Mouse (Mus musculus): ENCODE measurements at regions not wholly inside any gene's neighbourhood (a gene's known extent, or its start where the extent isn't known, plus 50 kb on each side); places are given as distances from the start of the nearest gene placed in this dataset.

GRCm38 (mm10) chr19:55985518-55985917, 243.9 kb downstream of the Tcf7l2 start:
- no peak overlapping the region for H3K4me2 ChIP-seq (ENCODE audit: low read depth, low read length, severe bottlenecking)
- no peaks in the 10 kb centered on the region for H3K27me3 ChIP-seq (ENCODE audit: control insufficient read depth, insufficient read depth, low read length)
- no peak overlapping the region for H3K4me3 ChIP-seq (ENCODE audit: low read depth, low read length)
- no peak for ATAC-seq (replicated peaks; ENCODE audit: low FRiP score)
- H3K9ac ChIP-seq (ENCODE audit: low read length): no peak overlapping the region
- no peaks in the 10 kb centered on the region for H3K36me3 ChIP-seq (ENCODE audit: control insufficient read depth, insufficient read depth, low read length)
- no peak overlapping the region for H3K27ac ChIP-seq (ENCODE audit: low read depth, low read length)
- WGBS: 86% methylated on average over 4 of the region's 4 CpGs
- no peak for DNase-seq (ENCODE audit: low spot score)
- H3K4me1 ChIP-seq (replicated peaks; ENCODE audit: control insufficient read depth, insufficient read depth, low read length): no peaks in the 10 kb centered on the region
- H3K9me3 ChIP-seq (ENCODE audit: control insufficient read depth, low read length): no peaks in the 10 kb centered on the region

- no peak overlapping the region for H3K4me2 ChIP-seq (ENCODE audit: low read depth, low read length, severe bottlenecking)
- no peaks in the 10 kb centered on the region for H3K36me3 ChIP-seq (ENCODE audit: control insufficient read depth, insufficient read depth, low read length)
- no peaks in the 10 kb centered on the region for H3K9me3 ChIP-seq (ENCODE audit: control insufficient read depth, low read length)
- no peaks in the 10 kb centered on the region for H3K4me1 ChIP-seq (replicated peaks; ENCODE audit: control insufficient read depth, insufficient read depth, low read length)
- H3K4me3 ChIP-seq (ENCODE audit: low read depth, low read length): no peak overlapping the region
- H3K9ac ChIP-seq (ENCODE audit: low read length): no peak overlapping the region
- H3K27me3 ChIP-seq (ENCODE audit: control insufficient read depth, insufficient read depth, low read length): no peaks in the 10 kb centered on the region; the same call in 1 of the 2 replicates
- ATAC-seq (replicated peaks; ENCODE audit: low FRiP score): no peak
- WGBS: 70% methylated on average over 21 of the region's 21 CpGs
- no peak overlapping the region for H3K27ac ChIP-seq (ENCODE audit: low read depth, low read length)
- DNase-seq (ENCODE audit: low spot score): no peak
These were observed 250.4 kb downstream of the Tcf7l2 start for GRCm38 (mm10) chr19:55991791-55992726.

- no peaks in the 10 kb centered on the region for H3K9me3 ChIP-seq (ENCODE audit: control insufficient read depth, low read length)
- H3K4me1 ChIP-seq (replicated peaks; ENCODE audit: control insufficient read depth, insufficient read depth, low read length): no peaks in the 10 kb centered on the region
- no peak overlapping the region for H3K4me2 ChIP-seq (ENCODE audit: low read depth, low read length, severe bottlenecking)
- no peak overlapping the region for H3K4me3 ChIP-seq (ENCODE audit: low read depth, low read length)
- 82% methylated on average over 5 of the region's 5 CpGs for WGBS
- no peaks in the 10 kb centered on the region; the same call in 1 of the 2 replicates for H3K27me3 ChIP-seq (ENCODE audit: control insufficient read depth, insufficient read depth, low read length)
- no peak overlapping the region for H3K27ac ChIP-seq (ENCODE audit: low read depth, low read length)
- ATAC-seq (replicated peaks; ENCODE audit: low FRiP score): no peak
- no peak for DNase-seq (ENCODE audit: low spot score)
- no peak overlapping the region for H3K9ac ChIP-seq (ENCODE audit: low read length)
- H3K36me3 ChIP-seq (ENCODE audit: control insufficient read depth, insufficient read depth, low read length): no peaks in the 10 kb centered on the region
These were observed 251.1 kb downstream of the Tcf7l2 start for GRCm38 (mm10) chr19:55992727-55993066.

- ATAC-seq (replicated peaks; ENCODE audit: low FRiP score) (no peak), DNase-seq (ENCODE audit: low spot score) (no peak)
- no peaks in the 10 kb centered on the region for H3K36me3 ChIP-seq (ENCODE audit: control insufficient read depth, insufficient read depth, low read length)
- H3K9me3 ChIP-seq (ENCODE audit: control insufficient read depth, low read length): no peaks in the 10 kb centered on the region
- H3K9ac ChIP-seq (ENCODE audit: low read length): no peak overlapping the region
- 90% methylated on average over 2 of the region's 2 CpGs for WGBS
- H3K27me3 ChIP-seq (ENCODE audit: control insufficient read depth, insufficient read depth, low read length): no peaks in the 10 kb centered on the region; the same call in 1 of the 2 replicates
- no peak overlapping the region for H3K27ac ChIP-seq (ENCODE audit: low read depth, low read length)
- H3K4me2 ChIP-seq (ENCODE audit: low read depth, low read length, severe bottlenecking): no peak overlapping the region
- H3K4me3 ChIP-seq (ENCODE audit: low read depth, low read length): no peak overlapping the region
- H3K4me1 ChIP-seq (replicated peaks; ENCODE audit: control insufficient read depth, insufficient read depth, low read length): no peaks in the 10 kb centered on the region
These were observed 254.1 kb downstream of the Tcf7l2 start for GRCm38 (mm10) chr19:55995721-55996120.

- Histone ChIP-seq H3K4me1 (replicated peaks; ENCODE audit: control insufficient read depth, insufficient read depth, low read length) (no peaks in the 10 kb centered on the region), H3K9me3 (ENCODE audit: control insufficient read depth, low read length) (no peaks in the 10 kb centered on the region), H3K36me3 (ENCODE audit: control insufficient read depth, insufficient read depth, low read length) (no peaks in the 10 kb centered on the region), H3K9ac (ENCODE audit: low read length) (no peak overlapping the region), H3K27me3 (ENCODE audit: control insufficient read depth, insufficient read depth, low read length) (no peaks in the 10 kb centered on the region), H3K4me2 (ENCODE audit: low read depth, low read length, severe bottlenecking) (no peak overlapping the region), H3K4me3 (ENCODE audit: low read depth, low read length) (no peak overlapping the region), H3K27ac (ENCODE audit: low read depth, low read length) (no peak overlapping the region)
- 45% methylated on average over 15 of the region's 15 CpGs for WGBS
- peak; percentile 58 for DNase-seq (ENCODE audit: low spot score)
- 0 out of 2 replicates have a peak, but pooled peaks have one; percentile 36 for ATAC-seq (replicated peaks; ENCODE audit: low FRiP score)
These were observed 257.0 kb downstream of the Tcf7l2 start for GRCm38 (mm10) chr19:55998454-55999180.

- Histone ChIP-seq H3K9ac (ENCODE audit: low read length) (no peak overlapping the region), H3K27ac (ENCODE audit: low read depth, low read length) (no peak overlapping the region), H3K4me3 (ENCODE audit: low read depth, low read length) (no peak overlapping the region), H3K36me3 (ENCODE audit: control insufficient read depth, insufficient read depth, low read length) (no peaks in the 10 kb centered on the region), H3K4me2 (ENCODE audit: low read depth, low read length, severe bottlenecking) (no peak overlapping the region), H3K4me1 (replicated peaks; ENCODE audit: control insufficient read depth, insufficient read depth, low read length) (no peaks in the 10 kb centered on the region), H3K27me3 (ENCODE audit: control insufficient read depth, insufficient read depth, low read length) (no peaks in the 10 kb centered on the region), H3K9me3 (ENCODE audit: control insufficient read depth, low read length) (no peaks in the 10 kb centered on the region)
- WGBS: 59% methylated on average over 3 of the region's 3 CpGs
- ATAC-seq (replicated peaks; ENCODE audit: low FRiP score) (no peak), DNase-seq (ENCODE audit: low spot score) (no peak)
These were observed 257.8 kb downstream of the Tcf7l2 start for GRCm38 (mm10) chr19:55999409-55999808.

- WGBS: 90% methylated on average over 3 of the region's 3 CpGs
- Histone ChIP-seq H3K27me3 (ENCODE audit: control insufficient read depth, insufficient read depth, low read length) (no peaks in the 10 kb centered on the region), H3K4me1 (replicated peaks; ENCODE audit: control insufficient read depth, insufficient read depth, low read length) (peaks cover 6% of the 10 kb centered on the region)
These were observed 259.8 kb downstream of the Tcf7l2 start for GRCm38 (mm10) chr19:56001428-56001827.

GRCm38 (mm10) chr19:56005886-56006285, 264.3 kb downstream of the Tcf7l2 start:
- WGBS: 34% methylated on average over 6 of the region's 6 CpGs
- no peaks in the 10 kb centered on the region for H3K9me3 ChIP-seq (ENCODE audit: control insufficient read depth, low read length)
- ATAC-seq (replicated peaks; ENCODE audit: low FRiP score): no peak
- DNase-seq (ENCODE audit: low spot score): no peak
- no peaks in the 10 kb centered on the region for H3K27me3 ChIP-seq (ENCODE audit: control insufficient read depth, insufficient read depth, low read length)
- H3K4me1 ChIP-seq (replicated peaks; ENCODE audit: control insufficient read depth, insufficient read depth, low read length): peaks cover 6% of the 10 kb centered on the region
- no peaks in the 10 kb centered on the region for H3K36me3 ChIP-seq (ENCODE audit: control insufficient read depth, insufficient read depth, low read length)
- no peak overlapping the region for H3K27ac ChIP-seq (ENCODE audit: low read depth, low read length)
- no peak overlapping the region for H3K4me2 ChIP-seq (ENCODE audit: low read depth, low read length, severe bottlenecking)
- H3K4me3 ChIP-seq (ENCODE audit: low read depth, low read length): no peak overlapping the region
- H3K9ac ChIP-seq (ENCODE audit: low read length): no peak overlapping the region

More at GRCm38 (mm10) chr19:56001428-56001827, 259.8 kb downstream of the Tcf7l2 start:
- H3K27ac ChIP-seq (ENCODE audit: low read depth, low read length): no peak overlapping the region
- no peak overlapping the region for H3K4me2 ChIP-seq (ENCODE audit: low read depth, low read length, severe bottlenecking)
- H3K9me3 ChIP-seq (ENCODE audit: control insufficient read depth, low read length): no peaks in the 10 kb centered on the region
- no peaks in the 10 kb centered on the region for H3K36me3 ChIP-seq (ENCODE audit: control insufficient read depth, insufficient read depth, low read length)
- H3K9ac ChIP-seq (ENCODE audit: low read length): no peak overlapping the region
- H3K4me3 ChIP-seq (ENCODE audit: low read depth, low read length): no peak overlapping the region
- ATAC-seq (replicated peaks; ENCODE audit: low FRiP score): no peak
- no peak for DNase-seq (ENCODE audit: low spot score)
